22 mouse cellular contexts compared by ENCODE assay signal in the genomic region with DNA sequence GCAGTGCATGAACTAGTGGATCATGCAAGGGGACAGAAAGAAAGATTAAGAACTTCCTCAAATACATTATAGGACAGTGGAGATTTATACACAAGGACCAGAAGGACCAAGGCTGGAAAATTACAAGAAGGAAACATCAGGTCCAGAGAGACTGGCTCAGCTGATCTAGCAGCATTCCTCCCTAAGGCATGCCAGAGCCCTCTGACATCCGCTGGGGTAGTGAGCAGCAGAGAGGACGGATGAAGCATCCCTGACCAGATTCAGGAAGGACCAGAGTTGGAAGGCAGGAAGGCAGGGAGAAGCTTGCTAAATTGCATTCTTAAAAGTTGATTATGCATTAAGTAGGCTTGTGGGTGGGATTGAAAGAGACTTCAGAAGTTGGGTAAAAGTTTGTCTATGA.
A peak's percentile ranks its signal among the peaks of the same experiment; 100 is the strongest.
DNase-seq lines count a peak whose midpoint lies in the region; ATAC-seq and TF ChIP-seq lines count a peak whose summit lies in the region.
"Had no signal": no experiment of that assay in that cellular context is flagged by ENCODE, and none has a peak within 500 bp of the region (broad histone marks: within the 10 kb centered on the region; RNA-seq: fewer than 3 reads in every experiment).

No protein-coding gene starts in this region.

- H3K27me3 ChIP-seq in hindbrain, embryonic 10.5 days (ENCODE audit: insufficient read depth, poor library complexity, severe bottlenecking), result no peaks in the 10 kb centered on the region
- H3K27me3 ChIP-seq in hindbrain, embryonic 16.5 days (replicated peaks; ENCODE audit: control insufficient read depth, insufficient read depth, low read length), result no peaks in the 10 kb centered on the region
- H3K27me3 ChIP-seq in kidney, embryonic 14.5 days (ENCODE audit: control insufficient read depth, insufficient read depth, low read length), result no peaks in the 10 kb centered on the region
- H3K27me3 ChIP-seq in kidney, postnatal 0 days (ENCODE audit: insufficient read depth, low read length), result no peaks in the 10 kb centered on the region
- H3K27me3 ChIP-seq: embryonic facial prominence, embryonic 13.5 days; heart, embryonic 15.5 days had no signal

- 27% methylated on average over 2 of the region's 2 CpGs for WGBS in hindbrain, embryonic 10.5 days
- 48% methylated on average over 2 of the region's 2 CpGs for WGBS in hindbrain, embryonic 16.5 days
- 43% methylated on average over 2 of the region's 2 CpGs for WGBS in kidney, embryonic 14.5 days
- WGBS in kidney, postnatal 0 days, result 61% methylated on average over 2 of the region's 2 CpGs

- no peak for DNase-seq in hindbrain, embryonic 10.5 days (ENCODE audit: low spot score)
- DNase-seq in kidney, adult 18-20 months, result no peak
- DNase-seq in kidney, postnatal 0 days (ENCODE audit: low spot score), result peak; percentile 34
- peak; percentile 23 for DNase-seq in kidney, postnatal 14 days
- DNase-seq in spleen, postnatal 10 days (ENCODE audit: low spot score in 2 of 2), result no peak
- DNase-seq: adrenal gland, postnatal 14 days; cerebellum, adult 11-12 months; cerebellum, adult 9-10 months; cerebellum, postnatal 36 days; gastrocnemius, postnatal 10 days; heart, adult 2 months; heart, postnatal 14 days had no signal

- TF ChIP-seq CTCF in kidney, postnatal 0 days (IDR thresholded peaks at IDR 0.05; ENCODE audit: low read depth), result no peak

- H3K27ac ChIP-seq in hindbrain, embryonic 10.5 days, result peak overlapping the region; percentile 79; the same call in 1 of the 2 replicates
- no peak overlapping the region for H3K27ac ChIP-seq in hindbrain, embryonic 16.5 days (ENCODE audit: low read depth, low read length)
- no peak overlapping the region for H3K27ac ChIP-seq in kidney, embryonic 14.5 days (ENCODE audit: low read depth, low read length)
- H3K27ac ChIP-seq in kidney, postnatal 0 days, result no peak overlapping the region
- H3K27ac ChIP-seq: embryonic facial prominence, embryonic 13.5 days; forebrain, embryonic 12.5 days; heart, adult 2 months; heart, embryonic 15.5 days; hindbrain, embryonic 14.5 days had no signal

- peaks cover 52% of the 10 kb centered on the region for H3K4me1 ChIP-seq in hindbrain, embryonic 10.5 days (replicated peaks)
- no peaks in the 10 kb centered on the region; the same call in 1 of the 2 replicates for H3K4me1 ChIP-seq in hindbrain, embryonic 16.5 days (ENCODE audit: control insufficient read depth, insufficient read depth, low read depth, low read length)
- H3K4me1 ChIP-seq in kidney, embryonic 14.5 days (ENCODE audit: control insufficient read depth, insufficient read depth, low read length), result peaks cover 9% of the 10 kb centered on the region; the same call in 1 of the 2 replicates
- 0 out of 2 replicates have a peak, but pooled peaks cover 3% of the 10 kb centered on the region for H3K4me1 ChIP-seq in kidney, postnatal 0 days (replicated peaks; ENCODE audit: insufficient read depth, low read length)

- ATAC-seq in hindbrain, embryonic 16.5 days, result no peak
- ATAC-seq in kidney, embryonic 14.5 days (ENCODE audit: low FRiP score, low TSS enrichment), result peak; percentile 52; the same call in 1 of the 2 replicates
- no peak for ATAC-seq in kidney, postnatal 0 days (replicated peaks; ENCODE audit: low FRiP score, low read depth)
- ATAC-seq: activated CD4-positive, CD25-positive, alpha-beta regulatory T cell, adult 4 months; forebrain, embryonic 16.5 days; Patski had no signal

- no peak overlapping the region for H3K9ac ChIP-seq in hindbrain, embryonic 16.5 days (ENCODE audit: low read depth, low read length)
- H3K9ac ChIP-seq in kidney, embryonic 14.5 days (ENCODE audit: low read depth, low read length), result no peak overlapping the region
- no peak overlapping the region for H3K9ac ChIP-seq in kidney, postnatal 0 days (ENCODE audit: low read depth, low read length)
- H3K9ac ChIP-seq: embryonic facial prominence, embryonic 13.5 days; forebrain, embryonic 12.5 days; heart, embryonic 15.5 days; hindbrain, embryonic 14.5 days had no signal

- no peak overlapping the region for H3K4me2 ChIP-seq in hindbrain, embryonic 16.5 days (ENCODE audit: low read length)
- no peak overlapping the region for H3K4me2 ChIP-seq in kidney, embryonic 14.5 days (replicated peaks; ENCODE audit: low read depth, low read length)
- H3K4me2 ChIP-seq in kidney, postnatal 0 days (ENCODE audit: low read length), result no peak overlapping the region
- H3K4me2 ChIP-seq: embryonic facial prominence, embryonic 13.5 days; forebrain, embryonic 12.5 days; heart, embryonic 11.5 days; heart, embryonic 15.5 days; hindbrain, embryonic 14.5 days had no signal

- no peak overlapping the region for H3K4me3 ChIP-seq in hindbrain, embryonic 10.5 days
- no peak overlapping the region for H3K4me3 ChIP-seq in hindbrain, embryonic 16.5 days (ENCODE audit: low read length)
- H3K4me3 ChIP-seq in kidney, embryonic 14.5 days (ENCODE audit: low read length), result no peak overlapping the region
- H3K4me3 ChIP-seq in kidney, postnatal 0 days (replicated peaks; ENCODE audit: low read depth, low read length), result no peak overlapping the region
- H3K4me3 ChIP-seq: embryonic facial prominence, embryonic 13.5 days; forebrain, embryonic 12.5 days; heart, adult 2 months; heart, embryonic 15.5 days had no signal

- H3K36me3 ChIP-seq in hindbrain, embryonic 10.5 days, result no peaks in the 10 kb centered on the region
- no peaks in the 10 kb centered on the region for H3K36me3 ChIP-seq in hindbrain, embryonic 16.5 days (ENCODE audit: control insufficient read depth, insufficient read depth, low read length)
- H3K36me3 ChIP-seq in kidney, embryonic 14.5 days (ENCODE audit: control insufficient read depth, insufficient read depth, low read length), result no peaks in the 10 kb centered on the region
- H3K36me3 ChIP-seq in kidney, postnatal 0 days (ENCODE audit: insufficient read depth, low read length), result no peaks in the 10 kb centered on the region
- H3K36me3 ChIP-seq: embryonic facial prominence, embryonic 13.5 days; forebrain, embryonic 12.5 days; heart, embryonic 15.5 days had no signal

- no peaks in the 10 kb centered on the region for H3K9me3 ChIP-seq in hindbrain, embryonic 10.5 days
- no peaks in the 10 kb centered on the region for H3K9me3 ChIP-seq in hindbrain, embryonic 16.5 days (ENCODE audit: control insufficient read depth, low read length)
- H3K9me3 ChIP-seq in kidney, embryonic 14.5 days (ENCODE audit: control insufficient read depth, low read length), result no peaks in the 10 kb centered on the region
- no peaks in the 10 kb centered on the region for H3K9me3 ChIP-seq in kidney, postnatal 0 days (replicated peaks; ENCODE audit: low read length)
- H3K9me3 ChIP-seq: embryonic facial prominence, embryonic 13.5 days; forebrain, embryonic 12.5 days; heart, embryonic 15.5 days had no signal

Comparison
In these comparisons a context has a peak if more than half of its experiments do, and no peak if none do; other contexts are left out.
1. DNase-seq: peak in kidney, postnatal 0 days (single experiment) and kidney, postnatal 14 days (single experiment); none in hindbrain, embryonic 10.5 days (single experiment), kidney, adult 18-20 months (single experiment) and spleen, postnatal 10 days (0 of 2).